Mouse (Mus musculus) bone marrow macrophage, adult 2 months (primary cell): ENCODE measurements around the gene Xkr7. TPM values are rescaled to one million over a fixed set of nuclear protein-coding genes. Genes with fewer than 3 reads are reported as not detected.

Experiments used
- H3K27ac ChIP-seq: 2 replicates; pipeline ENCODE4 v1.5.1; 2012; ENCODE audit warnings: low read depth, low read length; ENCODE audit not compliant: insufficient read depth
- H3K4me1 ChIP-seq: 2 replicates; pipeline ENCODE4 v1.6.1; 2012; ENCODE audit warnings: low read length; ENCODE audit not compliant: control insufficient read depth, insufficient read depth
- H3K4me3 ChIP-seq: 2 replicates; pipeline ENCODE4 v1.5.1; 2012; ENCODE audit warnings: mild to moderate bottlenecking, low read length, moderate library complexity; ENCODE audit not compliant: insufficient read depth
- CTCF ChIP-seq: IDR thresholded peaks from 2 replicates; pipeline ENCODE4 v1.5.1; 2012; ENCODE audit warnings: low read depth, mild to moderate bottlenecking, low read length, moderate library complexity
- POLR2A ChIP-seq: IDR thresholded peaks from 2 replicates; pipeline ENCODE4 v1.6.1; 2012; ENCODE audit warnings: mild to moderate bottlenecking, low read depth, low read length, borderline replicate concordance
- polyA plus RNA-seq: library from polyadenylated mRNA; stranded (reverse); fragments of >200 nt; gene quantifications from 2 replicates; pipeline ENCODE4 v1.2.4, GENCODE M21; 2012; ENCODE audit not compliant: missing spikeins, insufficient read depth, insufficient read length

The Xkr7 gene
- polyA plus RNA-seq, 1 experiment: not detected

DNA sequence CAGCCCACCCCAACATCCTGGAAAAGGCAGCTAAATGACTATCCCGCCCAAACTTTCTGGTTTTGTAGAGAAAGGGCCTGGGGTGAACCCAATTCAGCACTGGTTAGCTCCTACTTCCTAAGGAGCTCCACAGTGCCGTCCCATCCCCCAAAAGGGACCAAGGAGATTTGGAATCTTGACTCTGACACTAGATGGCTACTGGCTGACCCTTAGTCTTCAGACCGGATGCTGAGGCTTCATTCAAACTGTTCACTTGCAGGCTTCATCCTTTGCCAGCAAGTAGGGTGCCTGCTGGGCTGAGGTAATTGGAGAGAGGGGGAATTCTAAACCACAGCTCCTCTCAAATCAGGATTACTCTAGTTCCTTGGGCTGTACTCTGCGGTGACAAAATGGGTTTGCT lies 1.3 kb downstream of the Xkr7 start:
- H3K27ac ChIP-seq: no peak overlapping the region
- no peak overlapping the region for H3K4me3 ChIP-seq
- H3K4me1 ChIP-seq: no peaks in the 10 kb centered on the region
- TF ChIP-seq POLR2A (no peak), CTCF (no peak)

DNA sequence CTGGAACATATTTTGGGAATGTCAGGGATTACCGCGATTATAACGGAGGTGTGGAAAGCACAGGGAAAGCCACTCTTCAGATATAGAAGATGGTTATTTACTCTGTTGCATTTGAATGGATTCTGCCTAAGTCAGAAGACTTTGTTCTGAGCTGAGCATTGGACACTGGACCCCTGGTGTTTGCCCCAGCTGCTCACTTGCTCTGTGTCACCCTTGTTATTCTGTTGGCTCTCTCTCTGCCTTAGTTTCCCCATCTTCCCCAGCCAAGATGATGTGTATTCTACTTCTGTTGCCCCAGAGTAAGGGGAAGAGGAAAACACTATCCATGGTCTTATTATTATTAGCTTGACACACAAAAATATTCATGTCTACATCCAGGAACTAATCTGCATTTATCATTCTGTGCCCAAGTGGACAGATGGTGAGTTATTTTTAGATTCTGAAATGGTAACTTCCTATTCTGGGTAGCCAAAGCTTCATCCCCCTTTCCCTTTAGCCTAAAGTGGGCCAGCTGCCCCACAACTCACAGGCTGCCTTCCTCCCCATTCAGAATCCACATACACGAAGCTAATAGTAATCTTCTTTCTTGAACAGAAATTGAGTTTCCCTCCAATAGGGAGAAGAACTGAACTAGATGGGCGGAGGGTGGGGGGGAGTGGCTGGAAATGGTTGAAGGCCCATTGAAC lies 2.0 kb downstream of the Xkr7 start:
- TF ChIP-seq CTCF (no peak), POLR2A (no peak)
- no peak overlapping the region for H3K27ac ChIP-seq
- H3K4me3 ChIP-seq: no peak overlapping the region
- H3K4me1 ChIP-seq: no peaks in the 10 kb centered on the region

DNA sequence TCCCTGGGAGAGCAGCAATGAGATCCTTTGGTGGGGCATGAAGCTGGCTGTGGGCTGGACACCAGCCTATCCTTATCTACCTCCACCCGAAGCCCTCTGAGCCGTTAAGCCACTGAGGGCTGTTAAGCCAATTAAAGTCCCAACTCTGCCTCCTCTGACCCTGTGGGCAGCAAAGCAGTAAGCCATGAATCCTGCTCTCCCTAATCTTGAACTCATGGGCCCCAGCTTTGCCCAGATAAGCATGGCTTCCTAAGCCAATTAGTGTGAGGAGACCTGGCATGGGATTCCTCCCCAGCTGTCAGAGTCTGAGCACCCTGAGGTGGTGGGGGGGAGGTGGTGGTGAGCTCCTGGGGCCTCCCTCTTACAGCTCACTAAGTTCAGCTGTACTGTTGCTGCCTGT lies 5.0 kb downstream of the Xkr7 start:
- Histone ChIP-seq H3K4me1 (no peaks in the 10 kb centered on the region), H3K27ac (no peak overlapping the region), H3K4me3 (no peak overlapping the region)
- TF ChIP-seq CTCF (no peak), POLR2A (no peak)

DNA sequence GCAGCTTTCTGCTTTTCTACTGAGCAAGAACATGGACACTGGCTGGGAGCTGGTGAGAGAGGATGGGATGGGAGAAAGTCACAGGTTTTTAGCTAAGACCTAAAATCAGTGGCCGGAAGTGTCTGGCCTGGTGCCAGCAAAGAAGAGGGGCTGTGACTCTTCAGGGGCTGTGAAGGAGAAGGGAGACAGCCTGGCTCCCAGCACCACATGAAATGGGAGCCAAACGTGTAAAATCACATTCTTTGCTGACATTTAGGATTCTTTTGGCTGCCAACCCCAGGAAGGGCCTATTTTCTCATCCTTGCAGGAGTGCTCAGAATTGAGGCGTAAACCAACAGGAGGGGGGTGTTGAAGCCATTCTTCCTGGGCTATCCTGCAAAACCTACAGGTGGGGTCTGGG lies 12.2 kb downstream of the Xkr7 start:
- Histone ChIP-seq H3K27ac (no peak overlapping the region), H3K4me3 (no peak overlapping the region), H3K4me1 (no peaks in the 10 kb centered on the region)
- no peak for TF ChIP-seq CTCF
- no peak for TF ChIP-seq POLR2A

DNA sequence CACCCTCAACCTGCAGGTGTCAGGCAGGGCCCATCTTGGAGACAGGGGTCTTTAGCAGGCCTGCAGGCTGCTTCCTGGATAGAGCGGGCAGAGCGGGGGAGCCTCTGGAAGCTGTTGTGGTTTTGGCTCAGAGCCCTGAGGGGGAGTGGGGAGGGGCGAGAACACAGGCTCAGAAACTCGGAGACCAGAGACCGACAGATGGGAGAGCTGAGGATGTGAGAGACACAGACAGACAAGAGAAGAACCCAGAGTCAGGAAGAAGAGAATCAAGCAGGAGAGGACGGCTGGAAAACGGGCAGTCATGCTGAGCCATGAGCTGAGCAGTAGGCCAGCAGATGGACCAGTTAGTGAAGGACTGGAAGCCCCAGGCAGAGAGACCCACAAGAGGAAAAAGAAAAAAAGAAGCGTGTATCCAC lies 14.2 kb downstream of the Xkr7 start:
- no peaks in the 10 kb centered on the region for H3K4me1 ChIP-seq
- H3K27ac ChIP-seq: no peak overlapping the region
- TF ChIP-seq CTCF (no peak), POLR2A (no peak)

DNA sequence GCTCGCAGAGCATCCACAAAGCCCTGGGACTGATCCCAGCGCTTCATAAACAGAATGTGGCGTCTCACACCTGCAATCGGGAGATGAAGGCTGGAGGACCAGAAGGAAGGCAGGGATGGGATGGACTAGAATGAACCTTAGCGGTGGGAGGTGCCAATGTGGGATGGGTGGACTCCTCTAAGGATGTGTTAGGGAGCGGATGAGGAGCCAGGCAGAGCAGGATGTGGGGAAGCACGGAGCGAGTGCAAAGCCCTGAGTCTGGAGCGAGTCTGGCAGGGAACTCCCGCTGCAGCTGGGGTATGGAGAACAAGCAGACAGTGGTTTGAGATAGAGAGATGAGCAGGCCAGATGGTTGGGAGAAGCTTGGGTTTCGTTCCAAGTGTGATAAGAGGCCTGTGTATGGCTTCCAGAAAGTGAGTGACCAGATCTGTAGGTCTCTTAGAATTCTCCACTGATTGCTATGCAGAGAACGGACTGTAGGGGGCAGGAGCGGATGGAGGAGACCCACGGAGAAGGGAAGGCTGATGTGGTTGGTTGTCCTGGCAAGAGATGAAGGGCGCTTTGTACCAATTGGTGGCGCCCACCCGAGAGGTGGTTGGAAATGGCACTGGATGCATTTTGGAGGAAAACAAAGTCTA lies 16.3 kb downstream of the Xkr7 start:
- Histone ChIP-seq H3K4me1 (no peaks in the 10 kb centered on the region), H3K27ac (no peak overlapping the region), H3K4me3 (no peak overlapping the region)
- TF ChIP-seq POLR2A (no peak), CTCF (peak; percentile 64)

More for the DNA sequence above, 14.2 kb downstream of the Xkr7 start:
- H3K4me3 ChIP-seq: no peak overlapping the region

DNA sequence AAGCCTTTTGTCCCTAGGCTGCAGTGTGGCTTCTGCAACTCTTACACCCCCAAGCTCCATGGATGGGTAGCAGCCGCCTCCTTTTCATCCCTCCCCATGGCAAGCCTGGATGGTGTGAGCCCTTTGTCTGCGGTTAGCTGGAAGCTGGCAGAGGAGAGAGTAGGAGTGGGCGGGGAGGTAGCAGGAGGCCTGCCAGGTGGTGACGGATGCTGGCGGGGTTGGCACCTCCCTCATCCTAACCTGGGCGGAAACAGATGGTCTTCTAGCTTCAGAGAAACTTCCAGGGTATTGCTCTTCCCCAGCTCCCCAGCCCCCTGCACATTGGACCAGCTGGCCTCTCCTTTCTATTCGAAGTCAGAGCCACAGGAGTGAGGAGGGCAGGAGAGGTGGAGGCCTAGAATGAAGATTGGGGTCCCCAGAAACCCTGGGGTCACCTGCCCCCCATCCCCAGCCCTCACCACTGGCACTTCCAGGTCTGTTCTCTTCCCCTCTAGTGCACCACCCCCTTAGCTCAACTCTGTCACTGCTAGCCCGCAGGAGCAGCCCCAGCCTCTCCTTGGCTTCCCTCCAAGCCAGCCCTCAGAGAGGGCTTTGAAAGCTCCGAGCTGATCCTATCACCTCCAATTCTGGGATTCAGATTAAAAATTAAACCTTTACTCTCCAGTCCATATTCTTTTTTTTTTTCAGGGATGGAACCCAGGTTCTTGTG lies 17.8 kb downstream of the Xkr7 start:
- TF ChIP-seq POLR2A (no peak), CTCF (no peak)
- no peaks in the 10 kb centered on the region for H3K4me1 ChIP-seq
- no peak overlapping the region for H3K27ac ChIP-seq

DNA sequence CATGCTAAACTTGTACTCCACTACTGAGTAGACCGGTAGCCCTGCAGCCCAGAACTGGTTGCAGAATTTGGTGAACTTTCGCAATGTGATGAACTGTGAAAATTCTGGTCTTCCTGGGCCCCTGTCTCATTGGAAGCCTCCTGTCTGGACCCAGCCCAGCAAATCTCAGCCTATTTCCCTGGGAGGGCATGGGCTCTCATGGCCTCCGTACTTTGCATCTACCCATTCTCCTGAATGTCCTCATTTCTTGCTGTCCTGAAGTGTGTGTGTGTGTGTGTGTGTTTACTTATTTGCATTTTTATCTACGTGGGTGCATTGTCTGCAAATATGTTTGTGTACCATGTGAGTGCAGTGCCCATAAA lies 18.3 kb downstream of the Xkr7 start:
- Histone ChIP-seq H3K27ac (no peak overlapping the region), H3K4me3 (no peak overlapping the region), H3K4me1 (no peaks in the 10 kb centered on the region)
- TF ChIP-seq POLR2A (no peak), CTCF (no peak)

More for the DNA sequence above, 17.8 kb downstream of the Xkr7 start:
- no peak overlapping the region for H3K4me3 ChIP-seq

DNA sequence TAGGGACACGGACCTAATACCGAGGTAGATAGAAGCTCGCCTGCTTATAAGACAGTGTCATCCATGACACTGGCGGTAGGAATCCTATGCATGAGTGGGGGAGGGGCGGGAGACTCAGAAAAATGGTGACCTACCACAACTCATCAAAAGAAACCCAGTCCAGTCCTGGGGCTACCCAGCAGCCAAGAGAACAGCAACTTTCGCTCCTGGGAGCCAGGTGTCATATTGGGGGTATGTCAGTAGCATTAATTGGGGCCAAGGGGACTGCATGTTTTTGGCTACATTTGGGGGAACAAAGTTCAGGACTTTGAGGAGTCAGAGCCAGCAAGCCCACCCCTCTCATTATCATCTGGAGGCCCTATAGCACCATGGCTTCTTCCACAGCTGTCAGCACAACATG lies 19.4 kb downstream of the Xkr7 start:
- no peak overlapping the region for H3K4me3 ChIP-seq
- TF ChIP-seq POLR2A (no peak), CTCF (no peak)
- no peak overlapping the region for H3K27ac ChIP-seq
- H3K4me1 ChIP-seq: no peaks in the 10 kb centered on the region

DNA sequence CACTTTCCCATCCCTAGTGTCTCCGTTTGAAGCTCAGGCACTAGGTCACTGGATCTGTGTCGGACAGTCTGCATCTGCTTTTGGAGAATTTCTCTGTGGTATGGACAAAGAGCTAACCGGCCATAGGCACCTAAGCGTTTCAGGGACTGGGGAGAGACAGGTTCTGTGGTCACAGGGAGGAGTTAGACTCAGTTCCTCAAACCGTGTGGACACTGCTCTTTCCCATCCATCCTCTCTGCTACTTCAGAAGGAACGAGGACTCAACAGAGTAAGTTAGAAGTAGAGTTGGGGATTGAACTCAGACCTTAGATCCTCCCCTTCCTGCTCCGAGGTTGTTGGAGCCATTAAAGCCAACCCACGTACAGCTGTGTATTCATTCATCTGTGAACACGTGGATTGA lies 19.9 kb downstream of the Xkr7 start:
- TF ChIP-seq POLR2A (no peak), CTCF (no peak)
- no peaks in the 10 kb centered on the region for H3K4me1 ChIP-seq
- no peak overlapping the region for H3K4me3 ChIP-seq
- H3K27ac ChIP-seq: no peak overlapping the region
